Mouse (Mus musculus): Measurements from ENCODE around the gene Angptl2. TPM values are rescaled to one million over a fixed set of nuclear protein-coding genes. Genes with fewer than 3 reads are reported as not detected.

Angptl2 gene
- polyA plus RNA-seq, 1 experiment from 2014 or later, result 35.8 TPM

GRCm38 (mm10) chr2:33187874-33188273 is 28.0 kb upstream of the Angptl2 start:
- Histone ChIP-seq H3K27me3 (ENCODE audit: control insufficient read depth, insufficient read depth, low read depth, low read length) (no peaks in the 10 kb centered on the region), H3K9ac (ENCODE audit: low read length) (no peak overlapping the region), H3K4me1 (replicated peaks; ENCODE audit: control insufficient read depth, insufficient read depth, low read length) (no peaks in the 10 kb centered on the region), H3K9me3 (ENCODE audit: control insufficient read depth, low read length) (no peaks in the 10 kb centered on the region), H3K27ac (ENCODE audit: low read length) (no peak overlapping the region), H3K4me2 (ENCODE audit: low read depth, low read length) (no peak overlapping the region), H3K36me3 (ENCODE audit: control insufficient read depth, insufficient read depth, low read length) (no peaks in the 10 kb centered on the region), H3K4me3 (ENCODE audit: low read length) (no peak overlapping the region)
- 64% methylated on average over 2 of the region's 2 CpGs for WGBS
- ATAC-seq (ENCODE audit: low read depth), result no peak

GRCm38 (mm10) chr2:33188925-33189670 is 26.8 kb upstream of the Angptl2 start:
- Histone ChIP-seq H3K9me3 (ENCODE audit: control insufficient read depth, low read length) (no peaks in the 10 kb centered on the region), H3K36me3 (ENCODE audit: control insufficient read depth, insufficient read depth, low read length) (no peaks in the 10 kb centered on the region), H3K4me2 (ENCODE audit: low read depth, low read length) (no peak overlapping the region), H3K9ac (ENCODE audit: low read length) (no peak overlapping the region), H3K4me3 (ENCODE audit: low read length) (no peak overlapping the region), H3K4me1 (replicated peaks; ENCODE audit: control insufficient read depth, insufficient read depth, low read length) (no peaks in the 10 kb centered on the region), H3K27me3 (ENCODE audit: control insufficient read depth, insufficient read depth, low read depth, low read length) (no peaks in the 10 kb centered on the region), H3K27ac (ENCODE audit: low read length) (no peak overlapping the region)
- WGBS, result 92% methylated on average over 6 of the region's 6 CpGs
- no peak for ATAC-seq (ENCODE audit: low read depth)

- Histone ChIP-seq H3K4me3 (ENCODE audit: low read length) (no peak overlapping the region), H3K27ac (ENCODE audit: low read length) (no peak overlapping the region), H3K9ac (ENCODE audit: low read length) (no peak overlapping the region), H3K4me2 (ENCODE audit: low read depth, low read length) (no peak overlapping the region), H3K27me3 (ENCODE audit: control insufficient read depth, insufficient read depth, low read depth, low read length) (no peaks in the 10 kb centered on the region), H3K4me1 (replicated peaks; ENCODE audit: control insufficient read depth, insufficient read depth, low read length) (no peaks in the 10 kb centered on the region), H3K9me3 (ENCODE audit: control insufficient read depth, low read length) (no peaks in the 10 kb centered on the region), H3K36me3 (ENCODE audit: control insufficient read depth, insufficient read depth, low read length) (no peaks in the 10 kb centered on the region)
- no peak for ATAC-seq (ENCODE audit: low read depth)
- WGBS, result 85% methylated on average over 3 of the region's 3 CpGs
Measured at GRCm38 (mm10) chr2:33189976-33190375, 25.9 kb upstream of the Angptl2 start.

GRCm38 (mm10) chr2:33200368-33201068 is 15.4 kb upstream of the Angptl2 start:
- Histone ChIP-seq H3K4me2 (ENCODE audit: low read depth, low read length) (no peak overlapping the region), H3K27ac (ENCODE audit: low read length) (no peak overlapping the region), H3K4me1 (replicated peaks; ENCODE audit: control insufficient read depth, insufficient read depth, low read length) (peaks cover 23% of the 10 kb centered on the region), H3K9me3 (ENCODE audit: control insufficient read depth, low read length) (no peaks in the 10 kb centered on the region), H3K4me3 (ENCODE audit: low read length) (no peak overlapping the region), H3K27me3 (ENCODE audit: control insufficient read depth, insufficient read depth, low read depth, low read length) (no peaks in the 10 kb centered on the region), H3K9ac (ENCODE audit: low read length) (no peak overlapping the region), H3K36me3 (ENCODE audit: control insufficient read depth, insufficient read depth, low read length) (no peaks in the 10 kb centered on the region)
- 70% methylated on average over 14 of the region's 14 CpGs for WGBS
- no peak for ATAC-seq (ENCODE audit: low read depth)

- no peak overlapping the region for H3K27ac ChIP-seq (ENCODE audit: low read length)
- H3K9me3 ChIP-seq (ENCODE audit: control insufficient read depth, low read length), result no peaks in the 10 kb centered on the region
- ATAC-seq (ENCODE audit: low read depth), result peak; percentile 72
- H3K27me3 ChIP-seq (ENCODE audit: control insufficient read depth, insufficient read depth, low read depth, low read length), result no peaks in the 10 kb centered on the region
- no peak overlapping the region for H3K4me2 ChIP-seq (ENCODE audit: low read depth, low read length)
- H3K4me3 ChIP-seq (ENCODE audit: low read length), result no peak overlapping the region
- no peak overlapping the region for H3K9ac ChIP-seq (ENCODE audit: low read length)
- WGBS, result 35% methylated on average over 6 of the region's 6 CpGs
- H3K4me1 ChIP-seq (replicated peaks; ENCODE audit: control insufficient read depth, insufficient read depth, low read length), result peaks cover 23% of the 10 kb centered on the region
- no peaks in the 10 kb centered on the region for H3K36me3 ChIP-seq (ENCODE audit: control insufficient read depth, insufficient read depth, low read length)
Measured at GRCm38 (mm10) chr2:33203284-33203683, 12.6 kb upstream of the Angptl2 start.

GRCm38 (mm10) chr2:33204980-33205379 is 10.9 kb upstream of the Angptl2 start:
- H3K4me2 ChIP-seq (ENCODE audit: low read depth, low read length), result no peak overlapping the region
- ATAC-seq (ENCODE audit: low read depth), result peak; percentile 58; the same call in 1 of the 2 replicates
- H3K4me3 ChIP-seq (ENCODE audit: low read length), result no peak overlapping the region
- H3K36me3 ChIP-seq (ENCODE audit: control insufficient read depth, insufficient read depth, low read length), result no peaks in the 10 kb centered on the region
- H3K9ac ChIP-seq (ENCODE audit: low read length), result no peak overlapping the region
- H3K27me3 ChIP-seq (ENCODE audit: control insufficient read depth, insufficient read depth, low read depth, low read length), result no peaks in the 10 kb centered on the region
- peak overlapping the region; percentile 20; the same call in 1 of the 2 replicates for H3K27ac ChIP-seq (ENCODE audit: low read length)
- WGBS, result 40% methylated on average over 5 of the region's 5 CpGs
- peaks cover 23% of the 10 kb centered on the region for H3K4me1 ChIP-seq (replicated peaks; ENCODE audit: control insufficient read depth, insufficient read depth, low read length)
- H3K9me3 ChIP-seq (ENCODE audit: control insufficient read depth, low read length), result no peaks in the 10 kb centered on the region

GRCm38 (mm10) chr2:33205939-33206525 is 9.8 kb upstream of the Angptl2 start:
- ATAC-seq (ENCODE audit: low read depth), result no peak
- WGBS, result 41% methylated on average over 14 of the region's 14 CpGs
- H3K36me3 ChIP-seq (ENCODE audit: control insufficient read depth, insufficient read depth, low read length), result no peaks in the 10 kb centered on the region
- H3K4me2 ChIP-seq (ENCODE audit: low read depth, low read length), result no peak overlapping the region
- H3K9ac ChIP-seq (ENCODE audit: low read length), result no peak overlapping the region
- H3K27ac ChIP-seq (ENCODE audit: low read length), result no peak overlapping the region
- H3K27me3 ChIP-seq (ENCODE audit: control insufficient read depth, insufficient read depth, low read depth, low read length), result no peaks in the 10 kb centered on the region
- H3K4me3 ChIP-seq (ENCODE audit: low read length), result no peak overlapping the region
- peaks cover 23% of the 10 kb centered on the region for H3K4me1 ChIP-seq (replicated peaks; ENCODE audit: control insufficient read depth, insufficient read depth, low read length)
- H3K9me3 ChIP-seq (ENCODE audit: control insufficient read depth, low read length), result no peaks in the 10 kb centered on the region

GRCm38 (mm10) chr2:33207069-33207468 is 8.8 kb upstream of the Angptl2 start:
- H3K36me3 ChIP-seq (ENCODE audit: control insufficient read depth, insufficient read depth, low read length), result no peaks in the 10 kb centered on the region
- no peak for ATAC-seq (ENCODE audit: low read depth)
- no peaks in the 10 kb centered on the region for H3K9me3 ChIP-seq (ENCODE audit: control insufficient read depth, low read length)
- no peaks in the 10 kb centered on the region for H3K27me3 ChIP-seq (ENCODE audit: control insufficient read depth, insufficient read depth, low read depth, low read length)
- no peak overlapping the region for H3K4me3 ChIP-seq (ENCODE audit: low read length)
- H3K9ac ChIP-seq (ENCODE audit: low read length), result no peak overlapping the region
- H3K4me1 ChIP-seq (replicated peaks; ENCODE audit: control insufficient read depth, insufficient read depth, low read length), result peaks cover 23% of the 10 kb centered on the region
- 31% methylated on average over 4 of the region's 4 CpGs for WGBS
- H3K27ac ChIP-seq (ENCODE audit: low read length), result no peak overlapping the region
- no peak overlapping the region for H3K4me2 ChIP-seq (ENCODE audit: low read depth, low read length)

- no peak for ATAC-seq (ENCODE audit: low read depth)
- no peaks in the 10 kb centered on the region for H3K9me3 ChIP-seq (ENCODE audit: control insufficient read depth, low read length)
- H3K4me1 ChIP-seq (replicated peaks; ENCODE audit: control insufficient read depth, insufficient read depth, low read length), result peaks cover 19% of the 10 kb centered on the region
- 77% methylated on average over 5 of the region's 5 CpGs for WGBS
- H3K27me3 ChIP-seq (ENCODE audit: control insufficient read depth, insufficient read depth, low read depth, low read length), result no peaks in the 10 kb centered on the region
- no peak overlapping the region for H3K27ac ChIP-seq (ENCODE audit: low read length)
- H3K4me2 ChIP-seq (ENCODE audit: low read depth, low read length), result no peak overlapping the region
- H3K36me3 ChIP-seq (ENCODE audit: control insufficient read depth, insufficient read depth, low read length), result no peaks in the 10 kb centered on the region
- H3K9ac ChIP-seq (ENCODE audit: low read length), result no peak overlapping the region
- no peak overlapping the region for H3K4me3 ChIP-seq (ENCODE audit: low read length)
Measured at GRCm38 (mm10) chr2:33208134-33208533, 7.7 kb upstream of the Angptl2 start.
